Mouse (Mus musculus): ENCODE results near the gene Nfkbia. TPM values are rescaled to one million over a fixed set of nuclear protein-coding genes. Genes with fewer than 3 reads are reported as not detected.

Gene Nfkbia
- total RNA-seq, 2 experiments from 2014 or later = 65.3 to 84.6 TPM

- ATAC-seq (ENCODE audit: poor library complexity, severe bottlenecking) = no peak
Measured at GRCm38 (mm10) chr12:55445583-55445982, 46.9 kb downstream of the Nfkbia start.

- no peak for ATAC-seq (ENCODE audit: poor library complexity, severe bottlenecking)
Measured at GRCm38 (mm10) chr12:55444031-55444451, 48.4 kb downstream of the Nfkbia start.

- ATAC-seq (ENCODE audit: poor library complexity, severe bottlenecking) = no peak
Measured at GRCm38 (mm10) chr12:55442861-55443850, 49.3 kb downstream of the Nfkbia start.

GRCm38 (mm10) chr12:55442245-55442644 is 50.2 kb downstream of the Nfkbia start:
- ATAC-seq (ENCODE audit: poor library complexity, severe bottlenecking) = no peak

GRCm38 (mm10) chr12:55440416-55440815 is 52.0 kb downstream of the Nfkbia start:
- ATAC-seq (ENCODE audit: poor library complexity, severe bottlenecking) = no peak

Other genes starting within 250 kb of the Nfkbia start
- gene 1110008L16Rik, start 193.1 kb downstream of the Nfkbia start, total RNA-seq (2015) = 6.1 and 7.8 TPM in 2 replicates
- 5.0 and 6.5 TPM in 2 replicates for gene 1110008L16Rik, start 193.1 kb downstream of the Nfkbia start, total RNA-seq (2017)
- gene Ppp2r3c, start 189.6 kb downstream of the Nfkbia start, total RNA-seq (2015) = 26.7 TPM in 2 replicates
- gene Ppp2r3c, start 189.6 kb downstream of the Nfkbia start, total RNA-seq (2017) = 19.7 and 20.4 TPM in 2 replicates
- 237 and 241 TPM in 2 replicates for gene Psma6, start 108.4 kb downstream of the Nfkbia start, total RNA-seq (2015)
- gene Psma6, start 108.4 kb downstream of the Nfkbia start, total RNA-seq (2017) = 230 and 242 TPM in 2 replicates
- not detected in 2 replicates for gene Aldoart2, start 72.6 kb upstream of the Nfkbia start, total RNA-seq (2015)
- gene Aldoart2, start 72.6 kb upstream of the Nfkbia start, total RNA-seq (2017) = not detected in 2 replicates
- not detected in 2 replicates for gene Insm2, start 106.8 kb upstream of the Nfkbia start, total RNA-seq (2015)
- gene Insm2, start 106.8 kb upstream of the Nfkbia start, total RNA-seq (2017) = not detected in 2 replicates

Measured in megakaryocyte, adult 5-6 weeks (primary cell).